Mouse (Mus musculus): ENCODE measurements at regions not wholly inside any gene's neighbourhood (a gene's known extent, or its start where the extent isn't known, plus 50 kb on each side); places are given as distances from the start of the nearest gene placed in this dataset.

GRCm38 (mm10) chr15:96842881-96843280 is 143.4 kb upstream of the Slc38a2 start:
- Histone ChIP-seq H3K4me1 (replicated peaks) (peaks cover 2% of the 10 kb centered on the region; the same call in 1 of the 2 replicates), H3K27me3 (replicated peaks) (no peaks in the 10 kb centered on the region), H3K9me3 (no peaks in the 10 kb centered on the region), H3K36me3 (no peaks in the 10 kb centered on the region), H3K9ac (no peak overlapping the region), H3K4me3 (replicated peaks) (no peak overlapping the region), H3K27ac (no peak overlapping the region), H3K4me2 (replicated peaks) (no peak overlapping the region)
- 90% methylated on average over 3 of the region's 3 CpGs for WGBS
- ATAC-seq = no peak

DNA sequence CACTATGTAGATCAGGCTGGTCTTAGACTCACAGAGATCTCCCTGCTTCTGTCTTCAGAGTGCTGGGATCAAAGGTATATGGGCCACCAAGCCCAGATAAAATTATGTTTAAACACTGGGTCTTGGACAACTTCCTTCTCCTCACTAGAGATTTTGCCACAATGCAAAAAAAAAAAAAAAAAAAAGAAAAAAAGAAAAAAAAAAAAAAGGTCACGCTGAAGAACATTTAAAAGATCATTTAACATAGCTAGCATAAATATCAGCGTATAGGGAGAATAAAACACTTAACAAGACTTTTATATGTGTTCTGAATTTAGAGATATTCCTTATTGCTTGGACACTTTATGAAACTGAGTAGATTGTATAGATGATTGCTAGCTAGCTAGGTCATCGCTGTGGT is 137.1 kb upstream of the Slc38a2 start:
- Histone ChIP-seq H3K27me3 (replicated peaks) (no peaks in the 10 kb centered on the region), H3K9me3 (no peaks in the 10 kb centered on the region), H3K4me1 (replicated peaks) (no peaks in the 10 kb centered on the region; the same call in 1 of the 2 replicates), H3K4me2 (replicated peaks) (no peak overlapping the region), H3K9ac (no peak overlapping the region), H3K4me3 (replicated peaks) (no peak overlapping the region), H3K27ac (no peak overlapping the region), H3K36me3 (no peaks in the 10 kb centered on the region)
- 91% methylated on average over 3 of the region's 3 CpGs for WGBS
- ATAC-seq = no peak

GRCm38 (mm10) chr15:96834862-96835261 is 135.3 kb upstream of the Slc38a2 start:
- peak; percentile 82 for ATAC-seq
- H3K4me1 ChIP-seq (replicated peaks) = peaks cover 3% of the 10 kb centered on the region; the same call in 1 of the 2 replicates
- H3K27me3 ChIP-seq (replicated peaks) = no peaks in the 10 kb centered on the region
- peak overlapping the region; percentile 68 for H3K27ac ChIP-seq
- 0 out of 2 replicates have a peak overlapping the region, but pooled peaks have one; percentile 4 for H3K4me2 ChIP-seq (replicated peaks)
- no peaks in the 10 kb centered on the region for H3K36me3 ChIP-seq
- 52% methylated on average over 9 of the region's 9 CpGs for WGBS
- H3K4me3 ChIP-seq (replicated peaks) = no peak overlapping the region
- H3K9me3 ChIP-seq = no peaks in the 10 kb centered on the region
- no peak overlapping the region for H3K9ac ChIP-seq

GRCm38 (mm10) chr15:96834162-96834843 is 134.8 kb upstream of the Slc38a2 start:
- peak; percentile 95 for ATAC-seq
- Histone ChIP-seq H3K36me3 (no peaks in the 10 kb centered on the region), H3K9me3 (no peaks in the 10 kb centered on the region), H3K9ac (no peak overlapping the region), H3K27me3 (replicated peaks) (no peaks in the 10 kb centered on the region), H3K4me1 (replicated peaks) (peaks cover 3% of the 10 kb centered on the region; the same call in 1 of the 2 replicates), H3K4me3 (replicated peaks) (no peak overlapping the region), H3K27ac (peak overlapping the region; percentile 68), H3K4me2 (replicated peaks) (peak overlapping the region; percentile 6; the same call in 1 of the 2 replicates)
- WGBS = 66% methylated on average over 10 of the region's 10 CpGs

DNA sequence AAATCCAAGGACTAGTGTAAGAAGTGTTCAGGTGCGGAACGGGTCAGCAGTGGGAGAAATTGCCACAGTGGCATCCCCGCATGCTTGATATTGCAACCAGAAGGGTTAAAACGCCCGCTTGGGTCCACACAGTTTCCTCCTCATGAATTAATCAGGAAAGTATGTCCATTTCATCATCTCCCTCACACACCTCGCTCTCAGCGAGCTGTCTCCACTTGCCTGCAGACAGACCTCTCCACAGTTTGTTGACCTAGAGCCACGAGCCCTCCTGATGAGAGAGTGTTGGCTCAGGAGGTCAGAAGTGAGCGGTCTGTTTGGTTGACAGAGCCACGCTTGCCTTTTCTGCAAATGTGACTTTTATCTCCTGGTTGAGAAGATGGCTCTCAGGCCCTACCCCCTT is 132.9 kb upstream of the Slc38a2 start:
- WGBS = 82% methylated on average over 10 of the region's 10 CpGs
- no peak for ATAC-seq
- no peaks in the 10 kb centered on the region for H3K36me3 ChIP-seq
- H3K27me3 ChIP-seq (replicated peaks) = no peaks in the 10 kb centered on the region
- H3K4me1 ChIP-seq (replicated peaks) = peaks cover 3% of the 10 kb centered on the region; the same call in 1 of the 2 replicates
- H3K4me3 ChIP-seq (replicated peaks) = no peak overlapping the region
- no peak overlapping the region for H3K4me2 ChIP-seq (replicated peaks)
- no peak overlapping the region for H3K9ac ChIP-seq
- H3K9me3 ChIP-seq = no peaks in the 10 kb centered on the region
- no peak overlapping the region for H3K27ac ChIP-seq

- H3K4me2 ChIP-seq (replicated peaks) = no peak overlapping the region
- H3K4me1 ChIP-seq (replicated peaks) = peaks cover 3% of the 10 kb centered on the region; the same call in 1 of the 2 replicates
- no peaks in the 10 kb centered on the region for H3K36me3 ChIP-seq
- H3K9me3 ChIP-seq = no peaks in the 10 kb centered on the region
- 90% methylated on average over 10 of the region's 10 CpGs for WGBS
- no peak overlapping the region for H3K27ac ChIP-seq
- ATAC-seq = no peak
- no peak overlapping the region for H3K9ac ChIP-seq
- H3K4me3 ChIP-seq (replicated peaks) = no peak overlapping the region
- H3K27me3 ChIP-seq (replicated peaks) = no peaks in the 10 kb centered on the region
Measured at GRCm38 (mm10) chr15:96831256-96831655, 131.7 kb upstream of the Slc38a2 start.

GRCm38 (mm10) chr15:96830578-96830977 is 131.0 kb upstream of the Slc38a2 start:
- no peak overlapping the region for H3K27ac ChIP-seq
- no peak for ATAC-seq

GRCm38 (mm10) chr15:96829941-96830340 is 130.4 kb upstream of the Slc38a2 start:
- 88% methylated on average over 12 of the region's 12 CpGs for WGBS
- Histone ChIP-seq H3K4me1 (replicated peaks) (peaks cover 3% of the 10 kb centered on the region; the same call in 1 of the 2 replicates), H3K9me3 (no peaks in the 10 kb centered on the region), H3K4me2 (replicated peaks) (no peak overlapping the region), H3K4me3 (replicated peaks) (no peak overlapping the region), H3K27ac (no peak overlapping the region), H3K36me3 (no peaks in the 10 kb centered on the region), H3K9ac (no peak overlapping the region), H3K27me3 (replicated peaks) (no peaks in the 10 kb centered on the region)
- ATAC-seq = no peak

More at GRCm38 (mm10) chr15:96830578-96830977, 131.0 kb upstream of the Slc38a2 start:
- no peak overlapping the region for H3K9ac ChIP-seq
- H3K4me3 ChIP-seq (replicated peaks) = no peak overlapping the region
- no peaks in the 10 kb centered on the region for H3K36me3 ChIP-seq
- H3K4me2 ChIP-seq (replicated peaks) = no peak overlapping the region
- WGBS = 72% methylated on average over 11 of the region's 11 CpGs
- no peaks in the 10 kb centered on the region for H3K9me3 ChIP-seq
- peaks cover 3% of the 10 kb centered on the region; the same call in 1 of the 2 replicates for H3K4me1 ChIP-seq (replicated peaks)
- no peaks in the 10 kb centered on the region for H3K27me3 ChIP-seq (replicated peaks)

- ATAC-seq = no peak
- Histone ChIP-seq H3K36me3 (no peaks in the 10 kb centered on the region), H3K9me3 (no peaks in the 10 kb centered on the region), H3K4me1 (replicated peaks) (peaks cover 3% of the 10 kb centered on the region; the same call in 1 of the 2 replicates), H3K4me3 (replicated peaks) (no peak overlapping the region), H3K27ac (no peak overlapping the region), H3K9ac (no peak overlapping the region), H3K4me2 (replicated peaks) (no peak overlapping the region), H3K27me3 (replicated peaks) (no peaks in the 10 kb centered on the region)
- WGBS = 92% methylated on average over 8 of the region's 8 CpGs
Measured at GRCm38 (mm10) chr15:96828681-96829080, 129.2 kb upstream of the Slc38a2 start.

DNA sequence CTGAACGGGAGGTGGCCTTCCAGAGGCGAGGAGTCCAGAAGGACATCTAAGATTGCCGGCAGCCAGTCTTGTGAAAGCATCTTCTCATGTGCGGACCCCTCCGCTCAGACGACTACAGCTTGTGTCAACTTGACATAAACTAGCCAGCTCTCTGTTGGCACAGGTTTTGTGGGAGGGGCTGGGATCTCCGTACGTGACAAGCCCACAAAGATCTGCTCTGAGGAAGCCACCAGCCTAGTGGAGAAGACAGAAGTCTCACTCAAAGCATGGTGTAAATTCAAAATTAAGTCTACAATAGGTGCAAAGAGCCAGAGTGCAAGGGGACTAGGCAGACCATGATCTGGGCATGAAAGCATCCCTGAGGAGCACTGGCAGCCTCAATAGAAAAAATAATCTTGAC is 128.4 kb upstream of the Slc38a2 start:
- no peak overlapping the region for H3K27ac ChIP-seq
- no peak overlapping the region for H3K4me2 ChIP-seq (replicated peaks)
- no peak overlapping the region for H3K9ac ChIP-seq
- no peaks in the 10 kb centered on the region for H3K27me3 ChIP-seq (replicated peaks)
- H3K36me3 ChIP-seq = no peaks in the 10 kb centered on the region
- H3K4me3 ChIP-seq (replicated peaks) = no peak overlapping the region
- H3K4me1 ChIP-seq (replicated peaks) = peaks cover 3% of the 10 kb centered on the region; the same call in 1 of the 2 replicates
- 53% methylated on average over 8 of the region's 8 CpGs for WGBS
- H3K9me3 ChIP-seq = no peaks in the 10 kb centered on the region
- ATAC-seq = no peak

DNA sequence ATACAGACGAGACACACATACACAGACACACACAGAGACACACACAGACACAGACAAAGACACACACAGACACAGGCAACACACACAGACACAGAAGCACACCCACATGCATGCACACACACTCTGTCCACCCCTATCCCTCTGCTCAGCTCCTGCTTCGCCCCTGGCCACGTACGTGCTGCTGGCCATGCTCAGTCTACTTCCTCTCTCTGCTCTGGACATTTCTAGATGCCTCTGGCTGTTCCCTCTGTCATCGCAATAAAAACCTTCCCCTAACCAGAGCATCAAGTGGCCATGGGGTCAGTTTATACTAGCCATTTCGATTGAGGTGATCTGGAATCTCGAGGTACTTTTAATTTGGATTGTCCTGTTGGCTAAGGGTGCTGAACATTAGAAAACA is 118.9 kb upstream of the Slc38a2 start:
- H3K4me1 ChIP-seq (replicated peaks) = no peaks in the 10 kb centered on the region
- no peak overlapping the region for H3K27ac ChIP-seq
- no peaks in the 10 kb centered on the region for H3K9me3 ChIP-seq
- no peaks in the 10 kb centered on the region for H3K36me3 ChIP-seq
- WGBS = 79% methylated on average over 7 of the region's 7 CpGs
- no peaks in the 10 kb centered on the region for H3K27me3 ChIP-seq (replicated peaks)
- H3K4me3 ChIP-seq (replicated peaks) = no peak overlapping the region
- H3K9ac ChIP-seq = no peak overlapping the region
- no peak for ATAC-seq
- H3K4me2 ChIP-seq (replicated peaks) = no peak overlapping the region

GRCm38 (mm10) chr15:96817626-96818025 is 118.1 kb upstream of the Slc38a2 start:
- no peak for ATAC-seq
- H3K9me3 ChIP-seq = no peaks in the 10 kb centered on the region
- H3K36me3 ChIP-seq = no peaks in the 10 kb centered on the region
- no peak overlapping the region for H3K9ac ChIP-seq
- no peak overlapping the region for H3K4me3 ChIP-seq (replicated peaks)
- no peaks in the 10 kb centered on the region for H3K27me3 ChIP-seq (replicated peaks)
- WGBS = 91% methylated on average over 5 of the region's 5 CpGs
- no peak overlapping the region for H3K4me2 ChIP-seq (replicated peaks)
- H3K4me1 ChIP-seq (replicated peaks) = no peaks in the 10 kb centered on the region
- no peak overlapping the region for H3K27ac ChIP-seq

- ATAC-seq = no peak
- no peaks in the 10 kb centered on the region for H3K36me3 ChIP-seq
- H3K4me3 ChIP-seq (replicated peaks) = no peak overlapping the region
- no peaks in the 10 kb centered on the region for H3K27me3 ChIP-seq (replicated peaks)
- 63% methylated on average over 5 of the region's 5 CpGs for WGBS
- H3K27ac ChIP-seq = no peak overlapping the region
- no peaks in the 10 kb centered on the region for H3K4me1 ChIP-seq (replicated peaks)
- no peak overlapping the region for H3K9ac ChIP-seq
- H3K4me2 ChIP-seq (replicated peaks) = no peak overlapping the region
- no peaks in the 10 kb centered on the region for H3K9me3 ChIP-seq
Measured at GRCm38 (mm10) chr15:96816997-96817570, 117.6 kb upstream of the Slc38a2 start.

All from intestine, embryonic 15.5 days (tissue).